Mouse (Mus musculus) erythroid progenitor cell, adult 5-6 weeks (primary cell): Measurements from ENCODE around the gene Lgalsl. TPM values are rescaled to one million over a fixed set of nuclear protein-coding genes. Genes with fewer than 3 reads are reported as not detected.
A peak's percentile ranks its signal among the peaks of the same experiment; 100 is the strongest.

Source experiments
- ATAC-seq: replicated peaks from 2 replicates; pipeline ENCODE4 v1.8.0; 2016; ENCODE audit warnings: moderate number of reproducible peaks, mild to moderate bottlenecking, moderate TSS enrichment, inconsistent platforms; ENCODE audit not compliant: poor library complexity, low FRiP score, severe bottlenecking
- total RNA-seq, 2 experiments: library from RNA; stranded (forward) in 1 of 2; stranded (reverse) in 1 of 2; fragments of 150-400 nt in 1 of 2; fragments of 186-747, 209-891 nt in 1 of 2; gene quantifications; 2 replicates each; pipeline versions ENCODE4 v1.2.3 to v1.2.4; 2015 to 2017; ENCODE audit warnings: low replicate concordance in 2 of 2

The Lgalsl gene
- total RNA-seq, 2 experiments from 2014 or later = 0.61 to 0.84 TPM

DNA sequence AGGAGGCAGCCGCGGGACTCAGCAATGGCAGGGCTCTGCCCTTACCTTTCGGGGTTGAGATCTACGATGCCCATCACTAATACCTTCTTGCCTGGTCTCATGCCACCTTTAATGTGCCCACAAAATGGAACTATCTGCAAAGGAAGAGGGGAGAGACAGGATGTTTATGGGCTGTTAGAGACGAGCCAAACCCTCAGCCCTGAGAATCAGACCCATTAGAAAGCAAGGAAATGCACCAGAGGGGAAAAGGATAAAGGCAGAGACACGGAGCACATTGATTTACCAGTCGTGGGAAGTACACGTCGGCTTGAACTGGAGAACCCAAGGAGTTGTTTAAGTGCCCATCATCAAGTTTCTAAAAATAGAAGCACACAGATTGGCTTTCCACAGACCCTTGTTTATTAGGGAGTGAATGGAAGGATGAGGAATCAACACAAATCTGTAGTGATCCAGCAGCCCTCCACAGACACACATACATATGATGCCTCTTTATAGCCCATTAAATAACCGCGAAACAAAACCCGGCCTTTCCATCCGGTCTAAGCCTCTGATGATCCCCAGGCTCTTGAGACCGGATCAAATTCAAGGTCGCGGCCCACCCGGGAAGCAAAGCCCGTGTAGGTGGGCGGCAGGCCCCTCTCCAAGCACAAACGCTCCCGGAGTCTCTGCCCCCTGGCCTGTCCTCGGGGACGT lies 717 bp downstream of the Lgalsl start:
- no peak for ATAC-seq

DNA sequence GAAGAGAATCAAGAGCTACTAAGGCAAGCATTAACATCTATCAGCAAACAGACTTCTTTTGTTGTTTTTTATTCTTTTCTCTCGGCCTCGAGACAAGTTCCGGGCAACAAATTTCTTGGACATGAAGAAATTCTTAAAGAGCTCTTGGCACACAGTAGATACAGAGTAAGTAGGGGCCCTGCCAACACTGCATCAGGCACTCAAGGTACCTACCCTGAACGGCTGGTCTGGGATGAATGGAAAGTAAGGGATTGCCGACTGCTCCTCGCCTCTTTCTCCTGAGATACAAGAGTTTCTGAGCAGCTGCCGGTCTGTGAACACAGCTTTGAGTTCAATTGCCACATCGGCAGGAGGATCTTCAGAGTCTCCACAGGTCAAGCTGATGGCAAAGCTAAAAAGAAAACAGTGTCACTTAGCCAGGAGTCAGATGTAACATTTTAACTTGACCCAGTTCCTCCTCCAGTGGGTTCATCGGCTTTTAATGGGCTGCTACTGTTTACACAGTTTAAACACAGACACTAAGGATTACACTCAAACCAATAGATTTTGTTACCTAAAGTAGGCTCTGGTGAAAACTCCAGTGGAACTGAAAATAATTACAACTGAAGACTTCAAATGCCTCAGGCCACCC lies 1.7 kb downstream of the Lgalsl start:
- ATAC-seq = no peak

GRCm38 (mm10) chr11:20823961-20824360 lies 6.9 kb downstream of the Lgalsl start:
- no peak for ATAC-seq

DNA sequence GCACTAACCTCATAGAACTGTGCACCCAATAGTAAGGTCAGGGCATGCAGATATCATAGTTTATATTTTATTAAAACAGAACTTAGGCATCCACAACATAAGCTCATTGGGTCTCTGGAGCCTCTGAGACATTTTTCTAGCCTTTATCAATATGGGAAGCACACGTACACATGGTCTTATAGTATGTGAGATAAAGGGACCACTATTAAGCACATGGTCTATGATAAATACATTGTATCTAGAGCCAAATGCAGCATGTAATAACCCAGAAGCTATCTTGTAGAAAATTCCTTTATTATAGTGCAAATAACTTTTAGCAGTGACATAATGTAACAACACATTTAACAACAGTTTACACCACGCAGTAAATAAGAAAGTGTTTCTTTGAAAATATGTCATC lies 7.6 kb downstream of the Lgalsl start:
- ATAC-seq = no peak

DNA sequence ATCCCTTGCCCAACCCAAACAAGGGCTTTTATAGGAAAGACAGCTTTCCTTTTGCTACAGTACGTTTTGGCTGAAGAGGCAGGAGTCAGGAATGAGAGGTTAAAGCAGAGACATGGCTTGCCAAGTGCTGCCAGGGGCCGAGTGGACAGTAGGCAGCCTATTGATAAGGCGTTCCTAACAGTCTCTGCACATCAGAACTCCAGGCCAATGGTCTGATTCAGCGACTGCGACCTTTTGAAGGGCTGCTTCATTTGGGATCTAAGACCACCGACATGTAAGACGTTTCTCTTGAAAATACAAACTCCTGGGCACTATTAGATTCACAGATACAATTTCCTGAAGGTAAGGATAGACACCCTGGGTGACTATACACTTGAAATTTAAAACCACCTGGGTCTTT lies 9.5 kb downstream of the Lgalsl start:
- ATAC-seq = no peak

- no peak for ATAC-seq
Observed at GRCm38 (mm10) chr11:20813901-20814523, 16.8 kb downstream of the Lgalsl start.

DNA sequence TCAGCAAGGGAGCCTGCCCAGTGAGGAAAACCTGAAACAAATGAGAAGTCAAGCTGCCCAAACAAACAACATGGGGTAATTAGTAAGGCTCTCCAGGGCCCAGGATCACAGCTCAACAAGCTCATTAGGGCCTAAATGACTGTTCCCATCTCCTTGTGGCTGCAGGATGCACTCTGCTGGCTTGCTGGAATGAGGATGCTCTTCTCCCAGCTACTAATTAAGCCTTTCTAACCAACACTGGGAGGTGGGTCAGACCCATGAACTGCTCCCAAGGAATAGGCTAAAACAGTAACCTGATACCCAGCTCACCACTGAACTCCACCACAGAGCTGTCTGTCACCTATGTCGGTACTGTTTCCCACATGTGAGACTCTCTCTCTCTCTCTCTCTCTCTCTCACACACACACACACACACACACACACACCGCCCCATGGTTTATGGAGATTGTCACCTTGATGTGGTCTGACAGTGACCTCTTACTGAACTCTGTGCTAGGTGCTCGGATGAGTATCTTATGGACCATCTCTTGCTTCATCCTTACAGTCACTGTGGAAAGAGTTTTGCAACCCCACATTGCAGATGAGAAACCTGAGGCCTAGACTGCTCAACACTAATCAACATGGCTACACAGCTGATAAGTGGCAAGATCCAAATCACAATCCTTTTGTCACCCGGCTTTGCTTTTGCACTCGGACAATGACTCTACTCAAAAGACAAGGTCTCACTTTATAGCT lies 18.5 kb downstream of the Lgalsl start:
- ATAC-seq = no peak

DNA sequence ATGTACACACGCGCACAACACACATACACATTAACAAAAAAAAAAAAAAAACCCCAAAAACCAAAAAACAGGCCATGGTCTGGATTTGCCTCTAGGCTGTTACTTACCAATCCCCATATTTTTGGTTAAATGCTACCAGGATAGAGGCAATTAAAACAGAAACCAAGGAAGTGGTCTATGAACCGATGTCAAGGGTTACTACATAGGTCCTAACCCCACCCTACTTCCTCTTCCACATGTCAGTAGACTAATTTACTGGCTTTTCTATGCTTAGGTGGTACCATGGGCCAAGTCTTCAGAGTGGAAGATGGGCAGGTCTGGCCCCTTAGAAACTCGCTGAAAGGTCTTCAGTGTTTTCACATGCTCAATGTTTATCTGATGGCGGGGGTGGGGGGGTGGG lies 24.2 kb downstream of the Lgalsl start:
- no peak for ATAC-seq

DNA sequence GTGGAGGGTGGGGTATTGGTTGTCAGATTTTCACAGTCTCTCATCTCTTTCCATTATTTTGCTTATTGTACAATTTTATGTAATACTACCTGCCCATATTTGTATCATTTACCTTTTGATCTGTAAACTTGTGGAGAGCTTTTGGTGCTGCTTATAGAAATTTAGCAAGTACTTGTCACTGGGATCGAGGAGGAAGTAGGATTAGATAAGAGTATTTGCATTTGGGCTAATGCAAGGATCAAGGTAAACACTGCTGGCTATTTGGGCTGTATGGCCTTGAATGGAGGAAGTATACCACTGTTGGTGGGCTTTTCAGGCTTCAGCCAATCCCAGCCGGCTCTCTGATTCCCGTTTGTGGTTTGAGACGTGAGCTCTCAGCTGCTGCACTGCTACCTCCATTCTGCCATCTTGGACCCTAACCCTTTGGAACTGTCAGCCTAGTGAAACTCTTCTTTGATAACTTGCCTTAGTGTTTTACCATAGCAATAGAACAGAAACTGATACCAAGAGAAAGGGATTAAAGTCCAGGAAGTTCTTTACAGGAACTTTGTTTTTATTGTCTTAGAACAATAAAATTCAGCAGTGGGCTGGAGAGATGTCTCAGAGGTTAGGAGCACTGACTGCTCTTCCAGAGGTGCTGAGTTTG lies 25.1 kb downstream of the Lgalsl start:
- ATAC-seq = no peak

- no peak for ATAC-seq
Observed at GRCm38 (mm10) chr11:20804416-20804815, 26.4 kb downstream of the Lgalsl start.

GRCm38 (mm10) chr11:20800277-20801092 lies 30.4 kb downstream of the Lgalsl start:
- ATAC-seq = no peak

DNA sequence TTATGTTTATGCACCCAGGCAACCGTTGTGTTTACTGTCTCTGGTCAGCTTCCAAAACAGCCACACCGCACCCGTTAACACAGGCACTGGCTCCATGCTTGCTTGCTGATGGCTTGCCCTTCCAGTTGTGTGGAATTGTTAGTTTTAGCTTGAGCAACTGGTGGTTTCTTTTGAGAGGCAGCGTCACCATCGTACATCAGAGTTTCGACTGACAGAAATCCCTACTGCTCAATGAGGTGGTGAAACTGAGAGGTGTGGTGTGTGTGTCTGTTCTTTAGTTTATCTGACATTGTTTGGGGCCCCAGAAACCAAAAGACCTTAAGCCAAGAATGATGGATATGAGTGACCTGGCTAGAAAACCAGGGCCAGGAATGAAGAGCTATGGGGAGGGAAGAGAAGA lies 33.0 kb downstream of the Lgalsl start:
- ATAC-seq = no peak

DNA sequence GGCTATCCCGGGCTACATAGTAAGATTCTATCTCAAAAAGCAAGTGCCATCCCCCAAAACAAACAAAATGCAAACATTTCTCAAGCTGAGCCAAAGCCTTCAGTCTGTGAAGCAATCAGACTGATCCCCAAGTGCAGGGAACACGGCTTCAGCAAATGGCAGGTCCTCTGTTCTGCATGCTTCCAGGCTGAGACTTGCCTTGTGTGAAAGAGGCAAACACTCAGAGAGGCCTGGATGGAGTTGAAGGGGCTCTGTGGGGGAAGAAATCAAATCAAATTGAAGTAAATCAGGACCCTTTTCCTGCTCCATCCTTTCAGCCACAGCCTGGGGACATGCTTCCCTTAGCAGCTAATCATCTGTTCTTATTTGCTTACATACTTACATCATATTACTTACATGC lies 35.4 kb downstream of the Lgalsl start:
- no peak for ATAC-seq

DNA sequence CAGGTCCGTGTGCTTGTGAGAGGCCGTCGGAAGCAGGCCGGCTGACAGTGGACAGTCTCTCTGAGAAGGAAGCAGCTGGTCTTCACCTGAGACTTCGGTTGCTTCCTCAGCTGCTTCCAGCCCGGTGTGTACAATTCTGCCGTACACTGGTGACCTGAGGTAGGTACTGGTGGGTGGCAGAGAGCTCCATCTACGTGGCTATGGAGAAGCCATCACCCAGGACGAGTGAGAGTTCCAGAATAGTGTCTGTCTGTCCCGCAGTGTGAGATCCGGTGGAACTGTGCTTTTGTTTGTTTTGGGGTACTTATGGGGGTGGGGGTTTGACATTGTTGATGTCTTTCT lies 36.0 kb downstream of the Lgalsl start:
- no peak for ATAC-seq

DNA sequence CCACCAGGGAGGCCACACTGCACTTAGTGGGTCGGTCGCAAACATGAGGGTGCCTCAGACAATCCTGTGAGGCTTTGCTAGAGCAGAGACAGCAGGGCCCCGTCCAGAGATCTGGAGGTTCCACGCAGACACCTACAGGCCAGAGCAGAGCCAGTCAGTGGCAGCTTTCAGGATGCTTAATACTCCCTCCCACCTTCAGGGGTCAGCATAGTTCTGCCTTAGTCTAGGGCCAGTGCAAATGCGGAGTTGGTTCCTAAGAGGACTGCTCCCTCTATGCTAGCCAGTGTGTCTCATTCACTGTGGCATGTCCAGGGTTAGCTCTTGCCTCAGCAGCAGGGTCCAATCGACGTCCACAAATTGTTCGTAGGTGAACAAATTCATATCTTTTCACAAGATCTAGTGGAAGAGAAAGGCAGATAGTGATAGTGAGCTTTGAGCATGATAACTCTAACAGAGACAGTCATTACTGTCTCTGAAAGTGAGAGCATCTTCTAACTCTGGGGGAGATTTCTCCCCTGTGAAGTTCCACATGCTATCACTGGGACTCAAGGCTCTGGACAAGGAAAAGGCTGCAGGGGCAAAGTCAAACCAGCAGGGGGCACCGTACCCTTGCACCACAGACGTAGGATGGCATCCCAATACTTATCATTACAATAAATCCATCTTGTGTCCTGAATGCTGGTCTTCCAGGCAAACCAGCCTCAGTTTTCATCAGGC lies 36.5 kb downstream of the Lgalsl start:
- peak; percentile 85 for ATAC-seq

DNA sequence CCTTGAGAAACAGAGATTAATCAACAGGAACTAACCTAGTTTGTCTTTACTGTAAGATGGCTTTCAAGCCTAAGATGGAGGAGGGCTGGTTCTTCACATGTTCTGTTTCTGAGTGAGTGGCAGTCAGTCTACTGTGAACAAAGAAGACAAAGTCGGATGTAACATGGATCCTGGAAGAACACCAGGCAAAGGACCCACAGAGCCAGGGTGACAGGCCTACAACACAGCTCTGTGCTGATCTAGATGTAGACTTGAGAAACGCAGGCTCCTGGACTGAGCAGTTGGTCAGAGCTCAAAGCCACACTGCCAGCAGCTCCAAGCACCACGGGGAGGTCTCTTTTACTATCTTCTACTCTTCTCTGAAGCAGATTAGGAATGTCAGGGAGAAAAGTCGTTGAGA lies 37.2 kb downstream of the Lgalsl start:
- no peak for ATAC-seq

DNA sequence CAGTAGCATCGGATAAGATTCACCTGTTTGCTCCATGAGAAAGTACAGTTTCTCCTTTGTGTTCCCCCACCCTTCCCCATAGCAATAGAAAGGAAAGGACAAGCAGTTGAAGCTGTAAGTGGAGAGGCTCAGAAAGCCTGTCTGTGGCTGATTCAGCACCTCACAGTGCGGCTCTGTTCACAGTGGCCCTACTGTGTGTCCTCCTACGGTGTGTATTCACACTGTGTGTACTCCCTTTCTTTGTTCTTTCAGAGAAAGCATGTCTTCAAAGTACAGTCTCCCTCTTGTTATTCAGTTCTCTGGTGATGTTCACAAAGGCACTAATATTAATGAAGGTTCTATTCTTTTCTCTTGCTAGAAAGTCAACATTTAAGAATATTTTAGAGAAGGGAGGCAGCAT lies 38.2 kb downstream of the Lgalsl start:
- ATAC-seq = no peak

GRCm38 (mm10) chr11:20791334-20791733 lies 39.5 kb downstream of the Lgalsl start:
- no peak for ATAC-seq

GRCm38 (mm10) chr11:20789015-20789414 lies 41.8 kb downstream of the Lgalsl start:
- no peak for ATAC-seq
